Mouse (Mus musculus): ENCODE results near the gene Tmem243. TPM values are rescaled to one million over a fixed set of nuclear protein-coding genes. Genes with fewer than 3 reads are reported as not detected.

Gene Tmem243
- polyA plus RNA-seq, 1 experiment from 2014 or later = 407 TPM

GRCm38 (mm10) chr5:9106806-9107205 is 6.3 kb downstream of the Tmem243 start:
- no peak overlapping the region for H3K9ac ChIP-seq (replicated peaks; ENCODE audit: low read depth)
- no peak overlapping the region for H3K4me3 ChIP-seq (ENCODE audit: low read depth, low read length)
- 0 out of 2 replicates have a peak, but pooled peaks have one; percentile 7 for TF ChIP-seq CTCF (IDR thresholded peaks at IDR 0.05)
- TF ChIP-seq EP300 (IDR thresholded peaks at IDR 0.05) = no peak
- peak overlapping the region; percentile 34 for H3K4me2 ChIP-seq (replicated peaks; ENCODE audit: low read depth, low read length)
- DNase-seq (ENCODE audit: low spot score) (no peak), ATAC-seq (no peak)
- H3K27me3 ChIP-seq (replicated peaks; ENCODE audit: insufficient read depth, low read length) = no peaks in the 10 kb centered on the region
- no peaks in the 10 kb centered on the region for H3K36me3 ChIP-seq (ENCODE audit: insufficient read depth, low read length)
- H3K27ac ChIP-seq (ENCODE audit: low read length) = peak overlapping the region; percentile 85
- WGBS = 18% methylated on average over 6 of the region's 6 CpGs
- H3K9me3 ChIP-seq (ENCODE audit: low read length) = no peaks in the 10 kb centered on the region
- H3K4me1 ChIP-seq (ENCODE audit: insufficient read depth, low read depth, low read length) = peaks cover 15% of the 10 kb centered on the region

GRCm38 (mm10) chr5:9107296-9108089 is 7.0 kb downstream of the Tmem243 start:
- no peaks in the 10 kb centered on the region for H3K27me3 ChIP-seq (replicated peaks; ENCODE audit: insufficient read depth, low read length)
- no peaks in the 10 kb centered on the region for H3K36me3 ChIP-seq (ENCODE audit: insufficient read depth, low read length)
- TF ChIP-seq EP300 (IDR thresholded peaks at IDR 0.05) = peak; percentile 90
- TF ChIP-seq CTCF (IDR thresholded peaks at IDR 0.05) = no peak
- H3K9ac ChIP-seq (replicated peaks; ENCODE audit: low read depth) = no peak overlapping the region
- H3K4me3 ChIP-seq (ENCODE audit: low read depth, low read length) = no peak overlapping the region
- peak overlapping the region; percentile 85 for H3K27ac ChIP-seq (ENCODE audit: low read length)
- H3K4me1 ChIP-seq (ENCODE audit: insufficient read depth, low read depth, low read length) = peaks cover 15% of the 10 kb centered on the region
- 27% methylated on average over 8 of the region's 8 CpGs for WGBS
- DNase-seq (ENCODE audit: low spot score) (peak; percentile 89), ATAC-seq (peak; percentile 86)
- peak overlapping the region; percentile 34 for H3K4me2 ChIP-seq (replicated peaks; ENCODE audit: low read depth, low read length)
- H3K9me3 ChIP-seq (ENCODE audit: low read length) = no peaks in the 10 kb centered on the region

- Histone ChIP-seq H3K27me3 (replicated peaks; ENCODE audit: insufficient read depth, low read length) (no peaks in the 10 kb centered on the region), H3K4me2 (replicated peaks; ENCODE audit: low read depth, low read length) (no peak overlapping the region), H3K9ac (replicated peaks; ENCODE audit: low read depth) (no peak overlapping the region), H3K36me3 (ENCODE audit: insufficient read depth, low read length) (no peaks in the 10 kb centered on the region), H3K4me1 (ENCODE audit: insufficient read depth, low read depth, low read length) (peaks cover 15% of the 10 kb centered on the region), H3K27ac (ENCODE audit: low read length) (peak overlapping the region; percentile 85), H3K4me3 (ENCODE audit: low read depth, low read length) (no peak overlapping the region), H3K9me3 (ENCODE audit: low read length) (no peaks in the 10 kb centered on the region)
- no peak for DNase-seq (ENCODE audit: low spot score)
- TF ChIP-seq EP300 (IDR thresholded peaks at IDR 0.05) = no peak
- no peak for TF ChIP-seq CTCF (IDR thresholded peaks at IDR 0.05)
- WGBS = 57% methylated on average over 5 of the region's 5 CpGs
- no peak for ATAC-seq
Observed at GRCm38 (mm10) chr5:9108490-9108889, 8.0 kb downstream of the Tmem243 start.

- H3K9ac ChIP-seq (replicated peaks; ENCODE audit: low read depth) = no peak overlapping the region
- H3K27me3 ChIP-seq (replicated peaks; ENCODE audit: insufficient read depth, low read length) = no peaks in the 10 kb centered on the region
- ATAC-seq = no peak
- TF ChIP-seq CTCF (IDR thresholded peaks at IDR 0.05) (peak; percentile 35; the same call in 1 of the 2 replicates), EP300 (IDR thresholded peaks at IDR 0.05) (no peak)
- H3K4me2 ChIP-seq (replicated peaks; ENCODE audit: low read depth, low read length) = no peak overlapping the region
- H3K27ac ChIP-seq (ENCODE audit: low read length) = no peak overlapping the region
- no peak overlapping the region for H3K4me3 ChIP-seq (ENCODE audit: low read depth, low read length)
- no peaks in the 10 kb centered on the region for H3K36me3 ChIP-seq (ENCODE audit: insufficient read depth, low read length)
- peaks cover 15% of the 10 kb centered on the region for H3K4me1 ChIP-seq (ENCODE audit: insufficient read depth, low read depth, low read length)
- no peaks in the 10 kb centered on the region for H3K9me3 ChIP-seq (ENCODE audit: low read length)
- no peak for DNase-seq (ENCODE audit: low spot score)
Observed at GRCm38 (mm10) chr5:9109582-9109981, 9.1 kb downstream of the Tmem243 start.

- no peak overlapping the region for H3K4me2 ChIP-seq (replicated peaks; ENCODE audit: low read depth, low read length)
- no peak for ATAC-seq
- no peak for TF ChIP-seq CTCF (IDR thresholded peaks at IDR 0.05)
- TF ChIP-seq EP300 (IDR thresholded peaks at IDR 0.05) = no peak
- WGBS = 56% methylated on average over 2 of the region's 2 CpGs
- no peaks in the 10 kb centered on the region for H3K9me3 ChIP-seq (ENCODE audit: low read length)
- DNase-seq (ENCODE audit: low spot score) = no peak
- no peak overlapping the region for H3K4me3 ChIP-seq (ENCODE audit: low read depth, low read length)
- H3K4me1 ChIP-seq (ENCODE audit: insufficient read depth, low read depth, low read length) = peaks cover 14% of the 10 kb centered on the region
- H3K27me3 ChIP-seq (replicated peaks; ENCODE audit: insufficient read depth, low read length) = no peaks in the 10 kb centered on the region
- H3K36me3 ChIP-seq (ENCODE audit: insufficient read depth, low read length) = 0 out of 2 replicates have a peak, but pooled peaks cover under 1% of the 10 kb centered on the region
- no peak overlapping the region for H3K9ac ChIP-seq (replicated peaks; ENCODE audit: low read depth)
- peak overlapping the region; percentile 39; the same call in 1 of the 2 replicates for H3K27ac ChIP-seq (ENCODE audit: low read length)
Observed at GRCm38 (mm10) chr5:9111285-9111684, 10.8 kb downstream of the Tmem243 start.

- TF ChIP-seq EP300 (IDR thresholded peaks at IDR 0.05) = peak; percentile 87
- TF ChIP-seq CTCF (IDR thresholded peaks at IDR 0.05) = peak; percentile 94
- peak; percentile 65 for ATAC-seq
Observed at GRCm38 (mm10) chr5:9111759-9112158, 11.3 kb downstream of the Tmem243 start.

More at GRCm38 (mm10) chr5:9111759-9112158, 11.3 kb downstream of the Tmem243 start:
- no peak overlapping the region for H3K4me2 ChIP-seq (replicated peaks; ENCODE audit: low read depth, low read length)
- no peak overlapping the region for H3K4me3 ChIP-seq (ENCODE audit: low read depth, low read length)
- no peak overlapping the region for H3K27ac ChIP-seq (ENCODE audit: low read length)
- H3K27me3 ChIP-seq (replicated peaks; ENCODE audit: insufficient read depth, low read length) = no peaks in the 10 kb centered on the region
- peaks cover 10% of the 10 kb centered on the region; the same call in 1 of the 2 replicates for H3K4me1 ChIP-seq (ENCODE audit: insufficient read depth, low read depth, low read length)
- peak; percentile 90 for DNase-seq (ENCODE audit: low spot score)
- H3K36me3 ChIP-seq (ENCODE audit: insufficient read depth, low read length) = 0 out of 2 replicates have a peak, but pooled peaks cover 3% of the 10 kb centered on the region
- H3K9me3 ChIP-seq (ENCODE audit: low read length) = no peaks in the 10 kb centered on the region
- 11% methylated on average over 5 of the region's 5 CpGs for WGBS
- no peak overlapping the region for H3K9ac ChIP-seq (replicated peaks; ENCODE audit: low read depth)

Measured in lung, postnatal 0 days (tissue).